Mouse (Mus musculus): Measurements from ENCODE around the gene 1700037C18Rik. TPM values are rescaled to one million over a fixed set of nuclear protein-coding genes. Genes with fewer than 3 reads are reported as not detected.

1700037C18Rik gene
- total and polyA plus RNA-seq, 3 experiments: 3.5 to 7.2 TPM; not detected in 1

GRCm38 (mm10) chr16:3934701-3935100 is 26.2 kb upstream of the 1700037C18Rik start:
- H3K36me3 ChIP-seq (ENCODE audit: control insufficient read depth in 1 of 2, insufficient read depth in 2 of 2, low read length in 2 of 2): peaks cover 0 to 4% of the 10 kb centered on the region in 2 experiments; a peak in 2 of 4 replicates

DNA sequence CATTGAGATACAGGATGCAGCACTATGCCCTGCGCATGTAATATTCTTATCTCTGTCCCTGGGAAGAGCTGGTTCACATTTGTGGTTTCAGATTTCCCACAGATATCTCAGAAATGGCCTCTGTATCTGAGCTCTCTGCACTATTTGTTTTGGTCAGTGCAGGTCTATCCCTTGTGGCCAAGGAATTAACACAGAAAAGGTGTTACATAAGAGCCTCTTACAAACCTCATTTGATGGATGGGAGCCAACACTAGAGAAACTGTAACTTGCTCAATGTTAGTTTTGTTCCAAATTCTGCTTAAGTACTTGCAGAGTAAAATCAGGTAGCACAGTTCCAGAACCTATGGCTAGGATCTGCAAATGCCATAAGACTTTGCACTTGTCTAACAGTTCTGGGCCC is 25.6 kb upstream of the 1700037C18Rik start:
- no peak for DNase-seq (ENCODE audit: low read depth, low spot score)
- Histone ChIP-seq H3K9me3 (replicated peaks; ENCODE audit: insufficient read depth, low read length) (no peaks in the 10 kb centered on the region), H3K27ac (ENCODE audit: control insufficient read depth, low read depth, low read length) (no peak overlapping the region), H3K9ac (ENCODE audit: control insufficient read depth, low read depth, low read length, poor library complexity, severe bottlenecking) (no peak overlapping the region), H3K36me3 (ENCODE audit: control insufficient read depth in 1 of 2, insufficient read depth in 2 of 2, low read length in 2 of 2) (peaks cover 0 to 4% of the 10 kb centered on the region in 2 experiments; a peak in 2 of 4 replicates), H3K27me3 (ENCODE audit: control insufficient read depth in 1 of 2, insufficient read depth in 2 of 2, low read length in 2 of 2) (no peaks in the 10 kb centered on the region), H3K4me3 (ENCODE audit: control insufficient read depth in 1 of 2, insufficient read depth in 1 of 2, low read depth in 2 of 2, low read length in 2 of 2) (no peak overlapping the region), H3K79me2 (ENCODE audit: control insufficient read depth, insufficient read depth, low read length, poor library complexity) (no peaks in the 10 kb centered on the region), H3K4me1 (ENCODE audit: control insufficient read depth in 1 of 2, insufficient read depth in 2 of 2, low read length in 2 of 2) (no peaks in the 10 kb centered on the region)
- TF ChIP-seq GABPA (IDR thresholded peaks at IDR 0.05; ENCODE audit: low read depth, low read length): no peak
- no peak for TF ChIP-seq MYB (IDR thresholded peaks at IDR 0.05; ENCODE audit: low read depth, low read length)
- no peak for TF ChIP-seq USF2 (IDR thresholded peaks at IDR 0.05; ENCODE audit: borderline replicate concordance in 1 of 2, insufficient read depth in 1 of 2, low read depth in 1 of 2, low read length in 2 of 2)
- no peak for TF ChIP-seq RAD21 (IDR thresholded peaks at IDR 0.05; ENCODE audit: low read depth, low read length)
- no peak for TF ChIP-seq NELFE (IDR thresholded peaks at IDR 0.05; ENCODE audit: low read depth, low read length)
- no peak for TF ChIP-seq MAX (IDR thresholded peaks at IDR 0.05; ENCODE audit: low read length)
- TF ChIP-seq BHLHE40 (IDR thresholded peaks at IDR 0.05; ENCODE audit: borderline replicate concordance, low read depth, low read length): no peak
- no peak for TF ChIP-seq RCOR1 (IDR thresholded peaks at IDR 0.05; ENCODE audit: low read depth, low read length)
- TF ChIP-seq CTCF (IDR thresholded peaks at IDR 0.05 in 2 of 3, conservative IDR thresholded peaks at IDR 0.05 in 1 of 3; ENCODE audit: control insufficient read depth in 1 of 3, insufficient read depth in 1 of 3, low read depth in 2 of 3, low read length in 3 of 3, poor library complexity in 1 of 3, severe bottlenecking in 1 of 3): no peak
- TF ChIP-seq MEF2A (IDR thresholded peaks at IDR 0.05; ENCODE audit: extremely low read depth, insufficient replicate concordance, low read depth, low read length, poor library complexity, severe bottlenecking): no peak
- no peak for TF ChIP-seq POLR2A (IDR thresholded peaks at IDR 0.05; ENCODE audit: control insufficient read depth in 1 of 2, insufficient read depth in 1 of 2, low read depth in 1 of 2, low read length in 2 of 2, poor library complexity in 1 of 2)
- TF ChIP-seq E2F4 (IDR thresholded peaks at IDR 0.05; ENCODE audit: borderline replicate concordance, low read depth, low read length): no peak
- TF ChIP-seq ZKSCAN1 (IDR thresholded peaks at IDR 0.05; ENCODE audit: low read depth, low read length): no peak
- TF ChIP-seq HCFC1 (IDR thresholded peaks at IDR 0.05; ENCODE audit: low read depth, low read length): no peak

More at GRCm38 (mm10) chr16:3934701-3935100, 26.2 kb upstream of the 1700037C18Rik start:
- Histone ChIP-seq H3K27ac (ENCODE audit: control insufficient read depth, low read depth, low read length) (no peak overlapping the region), H3K9me3 (replicated peaks; ENCODE audit: insufficient read depth, low read length) (no peaks in the 10 kb centered on the region), H3K4me1 (ENCODE audit: control insufficient read depth in 1 of 2, insufficient read depth in 2 of 2, low read length in 2 of 2) (no peaks in the 10 kb centered on the region), H3K4me3 (ENCODE audit: control insufficient read depth in 1 of 2, insufficient read depth in 1 of 2, low read depth in 2 of 2, low read length in 2 of 2) (no peak overlapping the region), H3K9ac (ENCODE audit: control insufficient read depth, low read depth, low read length, poor library complexity, severe bottlenecking) (no peak overlapping the region), H3K27me3 (ENCODE audit: control insufficient read depth in 1 of 2, insufficient read depth in 2 of 2, low read length in 2 of 2) (no peaks in the 10 kb centered on the region), H3K79me2 (ENCODE audit: control insufficient read depth, insufficient read depth, low read length, poor library complexity) (no peaks in the 10 kb centered on the region)
- TF ChIP-seq TCF12 (IDR thresholded peaks at IDR 0.05; ENCODE audit: low read depth, low read length): no peak
- TF ChIP-seq JUND (IDR thresholded peaks at IDR 0.05; ENCODE audit: low read depth, low read length): no peak
- no peak for TF ChIP-seq ZNF384 (IDR thresholded peaks at IDR 0.05; ENCODE audit: low read depth, low read length)
- TF ChIP-seq CTCF (IDR thresholded peaks at IDR 0.05 in 2 of 3, conservative IDR thresholded peaks at IDR 0.05 in 1 of 3; ENCODE audit: control insufficient read depth in 1 of 3, insufficient read depth in 1 of 3, low read depth in 2 of 3, low read length in 3 of 3, poor library complexity in 1 of 3, severe bottlenecking in 1 of 3): no peak
- no peak for TF ChIP-seq ZKSCAN1 (IDR thresholded peaks at IDR 0.05; ENCODE audit: low read depth, low read length)
- TF ChIP-seq EP300 (IDR thresholded peaks at IDR 0.05; ENCODE audit: low read depth in 1 of 2, low read length in 2 of 2): no peak
- no peak for TF ChIP-seq RAD21 (IDR thresholded peaks at IDR 0.05; ENCODE audit: low read depth, low read length)
- TF ChIP-seq ZMIZ1 (IDR thresholded peaks at IDR 0.05; ENCODE audit: low read depth, low read length): no peak
- TF ChIP-seq CHD2 (IDR thresholded peaks at IDR 0.05; ENCODE audit: low read length): no peak
- TF ChIP-seq UBTF (IDR thresholded peaks at IDR 0.05; ENCODE audit: borderline replicate concordance, insufficient read depth, low read depth, low read length): no peak
- no peak for TF ChIP-seq MYC (IDR thresholded peaks at IDR 0.05; ENCODE audit: low read depth, low read length)
- TF ChIP-seq TAL1 (IDR thresholded peaks at IDR 0.05; ENCODE audit: low read length): no peak
- no peak for TF ChIP-seq GABPA (IDR thresholded peaks at IDR 0.05; ENCODE audit: low read depth, low read length)
- no peak for TF ChIP-seq USF2 (IDR thresholded peaks at IDR 0.05; ENCODE audit: borderline replicate concordance in 1 of 2, insufficient read depth in 1 of 2, low read depth in 1 of 2, low read length in 2 of 2)
- no peak for TF ChIP-seq POLR2A (IDR thresholded peaks at IDR 0.05; ENCODE audit: control insufficient read depth in 1 of 2, insufficient read depth in 1 of 2, low read depth in 1 of 2, low read length in 2 of 2, poor library complexity in 1 of 2)
- TF ChIP-seq POLR2AphosphoS2 (IDR thresholded peaks at IDR 0.05; ENCODE audit: low read length): no peak
- TF ChIP-seq ELF1 (IDR thresholded peaks at IDR 0.05; ENCODE audit: low read depth, low read length): no peak
- no peak for TF ChIP-seq POLR2AphosphoS5 (IDR thresholded peaks at IDR 0.05; ENCODE audit: borderline replicate concordance, low read depth, low read length)
- no peak for TF ChIP-seq BHLHE40 (IDR thresholded peaks at IDR 0.05; ENCODE audit: borderline replicate concordance, low read depth, low read length)
- DNase-seq (ENCODE audit: low read depth, low spot score): no peak

Measured in MEL (cell line).